Mouse (Mus musculus) kidney, adult 2 months (tissue): ENCODE data around the gene G3bp2.

Experiments used
- CTCF ChIP-seq: fragments of 200-500 bp; conservative IDR thresholded peaks from 2 replicates; pipeline ENCODE4 v1.5.1; 2011; ENCODE audit warnings: low read depth, mild to moderate bottlenecking, control low read depth, low read length, moderate library complexity, mixed read lengths; ENCODE audit not compliant: insufficient read depth, insufficient read length
- POLR2A ChIP-seq: fragments of 200-500 bp; IDR thresholded peaks from one replicate; pipeline ENCODE4 v1.6.1; 2011; ENCODE audit warnings: low read depth, low read length, control low read depth

- TF ChIP-seq CTCF (no peak), POLR2A (no peak)
Measured at GRCm38 (mm10) chr5:92129321-92129768, 45.8 kb upstream of the G3bp2 start.
